Mouse (Mus musculus): ENCODE measurements around the gene Olfr681.
"Not testable (repeated sequence)": the region's sequence is repeated elsewhere in the genome, so short reads cannot be mapped to it uniquely, and the experiment has no call there.

The Olfr681 gene

GRCm38 (mm10) chr7:105116536-105116935 lies at the start of gene Olfr681:
Gene Olfr681, plus strand, starts transcription at chr7:105116836.
- DNase-seq (ENCODE audit: low read depth, low spot score), result no peak

- no peak for DNase-seq (ENCODE audit: low read depth, low spot score)
These were observed 35.7 kb upstream of the Olfr681 start, which contains the start of gene Olfr679 for GRCm38 (mm10) chr7:105080905-105081304. Gene Olfr679, plus strand, starts transcription at chr7:105081205.

GRCm38 (mm10) chr7:105092717-105093116 lies 23.9 kb upstream of the Olfr681 start, which contains the start of gene Olfr680-ps1:
Gene Olfr680-ps1, minus strand, starts transcription at chr7:105092817.
- not testable (repeated sequence) for DNase-seq (ENCODE audit: low read depth, low spot score)

- DNase-seq (ENCODE audit: low read depth, low spot score), result no peak
These were observed 24.6 kb downstream of the Olfr681 start for GRCm38 (mm10) chr7:105141275-105141674.

- no peak for DNase-seq (ENCODE audit: low read depth, low spot score)
These were observed 30.3 kb downstream of the Olfr681 start, which contains the start of gene Olfr683 for GRCm38 (mm10) chr7:105146912-105147311. Gene Olfr683, minus strand, starts transcription at chr7:105147012.

GRCm38 (mm10) chr7:105163553-105163952 lies 46.9 kb downstream of the Olfr681 start, which contains the start of gene Olfr684:
Gene Olfr684, minus strand, starts transcription at chr7:105163653.
- DNase-seq (ENCODE audit: low read depth, low spot score), result no peak

GRCm38 (mm10) chr7:105170773-105171172 lies 54.1 kb downstream of the Olfr681 start:
- DNase-seq (ENCODE audit: low read depth, low spot score), result peak; percentile 14
